Mouse (Mus musculus): ENCODE data around the gene Ache. TPM values are rescaled to one million over a fixed set of nuclear protein-coding genes. Genes with fewer than 3 reads are reported as not detected.

Gene Ache
- total and polyA plus RNA-seq, 2 experiments from 2014 or later: 69.1 to 73.2 TPM

- 0 out of 2 replicates have a peak, but pooled peaks cover 7% of the 10 kb centered on the region for H3K4me1 ChIP-seq (ENCODE audit: insufficient read depth)
- DNase-seq (peak; percentile 96), ATAC-seq (peak; percentile 92)
- H3K4me3 ChIP-seq (ENCODE audit: low read depth, low read length): peak within 1 kb of the TSS; percentile 71
- H3K36me3 ChIP-seq (ENCODE audit: insufficient read depth): no peaks in the 10 kb centered on the region
- TF ChIP-seq CTCF (IDR thresholded peaks at IDR 0.05; ENCODE audit: low read depth): peak; percentile 85
- under 1% methylated on average over 44 of the region's 44 CpGs for WGBS
- no peaks in the 10 kb centered on the region for H3K27me3 ChIP-seq (ENCODE audit: insufficient read depth, low read length)
- peak within 1 kb of the TSS; percentile 85 for H3K4me2 ChIP-seq (ENCODE audit: low read depth)
- no peaks in the 10 kb centered on the region for H3K9me3 ChIP-seq (ENCODE audit: low read length)
- peak within 1 kb of the TSS; percentile 86 for H3K9ac ChIP-seq
- H3K27ac ChIP-seq (ENCODE audit: low read depth, low read length): peak within 1 kb of the TSS; percentile 31
Observed at GRCm38 (mm10) chr5:137333512-137334174, 46.3 kb downstream of the Ache start, which contains the start of gene Slc12a9. Slc12a9 (minus strand) TSS chr5:137333597.

DNA sequence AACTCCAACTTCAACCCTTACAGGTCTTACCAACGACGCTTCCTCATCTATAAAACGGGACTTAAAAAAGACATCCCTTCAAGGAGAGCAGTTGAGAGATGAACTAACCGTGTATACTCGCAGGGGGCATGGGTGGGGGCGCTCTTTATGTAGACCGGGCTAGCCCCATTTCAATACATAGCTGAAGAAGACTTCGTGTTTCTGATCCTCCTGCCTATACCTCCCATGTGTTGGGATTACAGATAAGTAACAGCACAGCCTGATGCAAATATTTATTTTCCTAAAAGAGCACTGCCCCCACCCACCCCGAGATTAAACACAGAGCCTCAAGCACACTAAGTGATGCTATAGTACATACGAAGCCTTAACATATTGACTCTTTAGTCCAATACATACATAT lies 47.0 kb downstream of the Ache start:
- H3K4me3 ChIP-seq (ENCODE audit: low read depth, low read length): no peak overlapping the region
- WGBS: 68% methylated on average over 10 of the region's 10 CpGs
- 0 out of 2 replicates have a peak, but pooled peaks cover 12% of the 10 kb centered on the region for H3K4me1 ChIP-seq (ENCODE audit: insufficient read depth)
- H3K36me3 ChIP-seq (ENCODE audit: insufficient read depth): no peaks in the 10 kb centered on the region
- H3K27me3 ChIP-seq (ENCODE audit: insufficient read depth, low read length): no peaks in the 10 kb centered on the region
- no peak overlapping the region for H3K27ac ChIP-seq (ENCODE audit: low read depth, low read length)
- H3K9me3 ChIP-seq (ENCODE audit: low read length): no peaks in the 10 kb centered on the region
- H3K4me2 ChIP-seq (ENCODE audit: low read depth): no peak overlapping the region
- no peak for TF ChIP-seq CTCF (IDR thresholded peaks at IDR 0.05; ENCODE audit: low read depth)
- ATAC-seq (no peak), DNase-seq (no peak)
- H3K9ac ChIP-seq: no peak overlapping the region

- no peak overlapping the region for H3K27ac ChIP-seq (ENCODE audit: low read depth, low read length)
- 73% methylated on average over 6 of the region's 6 CpGs for WGBS
- DNase-seq (no peak), ATAC-seq (no peak)
- TF ChIP-seq CTCF (IDR thresholded peaks at IDR 0.05; ENCODE audit: low read depth): no peak
- 0 out of 2 replicates have a peak, but pooled peaks cover 17% of the 10 kb centered on the region for H3K4me1 ChIP-seq (ENCODE audit: insufficient read depth)
- H3K4me3 ChIP-seq (ENCODE audit: low read depth, low read length): no peak overlapping the region
- H3K9me3 ChIP-seq (ENCODE audit: low read length): no peaks in the 10 kb centered on the region
- no peaks in the 10 kb centered on the region for H3K36me3 ChIP-seq (ENCODE audit: insufficient read depth)
- H3K4me2 ChIP-seq (ENCODE audit: low read depth): no peak overlapping the region
- H3K27me3 ChIP-seq (ENCODE audit: insufficient read depth, low read length): no peaks in the 10 kb centered on the region
- no peak overlapping the region for H3K9ac ChIP-seq
Observed at GRCm38 (mm10) chr5:137335066-137335465, 47.7 kb downstream of the Ache start.

DNA sequence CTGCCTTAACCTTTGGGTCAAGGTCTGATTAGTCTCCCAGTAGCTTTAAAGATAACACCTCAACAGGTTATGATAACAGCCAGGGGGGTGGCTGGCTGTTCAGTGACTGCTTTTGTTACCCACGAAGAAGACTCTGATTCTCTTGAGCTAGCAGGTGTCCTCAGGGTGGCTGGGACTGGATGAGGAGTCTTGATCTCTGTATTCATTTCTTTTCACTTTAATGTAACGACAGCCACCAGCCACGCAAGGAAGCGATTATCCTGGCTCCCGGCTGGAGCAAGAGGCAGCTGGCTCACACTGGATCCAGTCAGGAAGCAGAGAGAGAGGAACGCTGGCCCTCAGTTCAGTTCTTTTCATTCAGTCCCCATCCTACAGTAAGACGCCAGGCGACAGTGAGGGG lies 49.9 kb downstream of the Ache start:
- Histone ChIP-seq H3K9me3 (ENCODE audit: low read length) (no peaks in the 10 kb centered on the region), H3K27me3 (ENCODE audit: insufficient read depth, low read length) (no peaks in the 10 kb centered on the region), H3K27ac (ENCODE audit: low read depth, low read length) (no peak overlapping the region), H3K4me3 (ENCODE audit: low read depth, low read length) (no peak overlapping the region), H3K4me1 (ENCODE audit: insufficient read depth) (0 out of 2 replicates have a peak, but pooled peaks cover 19% of the 10 kb centered on the region), H3K9ac (no peak overlapping the region), H3K4me2 (ENCODE audit: low read depth) (0 out of 2 replicates have a peak overlapping the region, but pooled peaks have one; percentile 78), H3K36me3 (ENCODE audit: insufficient read depth) (no peaks in the 10 kb centered on the region)
- DNase-seq (no peak), ATAC-seq (no peak)
- TF ChIP-seq CTCF (IDR thresholded peaks at IDR 0.05; ENCODE audit: low read depth): no peak
- 43% methylated on average over 8 of the region's 8 CpGs for WGBS

GRCm38 (mm10) chr5:137338256-137338655 lies 50.9 kb downstream of the Ache start:
- no peaks in the 10 kb centered on the region for H3K36me3 ChIP-seq (ENCODE audit: insufficient read depth)
- ATAC-seq: peak; percentile 88
- H3K9ac ChIP-seq: peak overlapping the region; percentile 56
- under 1% methylated on average over 19 of the region's 19 CpGs for WGBS
- no peaks in the 10 kb centered on the region for H3K27me3 ChIP-seq (ENCODE audit: insufficient read depth, low read length)
- peak; percentile 94 for DNase-seq
- H3K4me1 ChIP-seq (ENCODE audit: insufficient read depth): 0 out of 2 replicates have a peak, but pooled peaks cover 12% of the 10 kb centered on the region
- H3K9me3 ChIP-seq (ENCODE audit: low read length): no peaks in the 10 kb centered on the region
- H3K27ac ChIP-seq (ENCODE audit: low read depth, low read length): peak overlapping the region; percentile 77
- TF ChIP-seq CTCF (IDR thresholded peaks at IDR 0.05; ENCODE audit: low read depth): no peak
- peak overlapping the region; percentile 43 for H3K4me3 ChIP-seq (ENCODE audit: low read depth, low read length)
- H3K4me2 ChIP-seq (ENCODE audit: low read depth): peak overlapping the region; percentile 78

DNA sequence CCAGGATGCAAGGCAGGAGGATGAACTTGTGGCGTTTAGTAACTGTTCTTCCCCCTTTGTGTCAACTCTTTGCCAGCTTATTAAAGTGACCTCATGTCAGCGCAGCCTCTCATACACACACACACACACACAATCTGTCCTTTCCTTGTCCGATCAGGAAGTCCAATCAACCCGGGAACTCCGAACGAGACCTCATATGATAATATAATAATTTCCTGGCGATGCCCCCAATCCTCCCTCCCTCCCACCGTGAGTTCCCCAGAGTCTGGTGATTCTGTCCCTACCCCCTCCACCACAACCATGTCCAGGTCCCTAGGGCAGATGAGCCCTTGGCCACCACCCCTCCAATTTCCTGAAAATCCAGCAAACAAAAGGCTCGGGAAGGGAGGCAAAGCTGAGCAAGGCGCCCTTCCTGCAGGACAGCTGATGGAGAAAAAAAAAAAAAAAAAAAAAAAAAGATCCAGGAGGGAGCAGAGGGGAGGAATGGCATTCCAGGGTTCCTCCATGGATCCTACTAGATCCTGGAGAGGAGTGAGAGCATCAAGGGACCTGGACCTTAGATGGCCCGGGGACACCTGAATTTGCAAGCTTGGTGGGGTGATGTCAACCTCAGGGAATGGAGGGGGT lies 51.5 kb downstream of the Ache start:
- Histone ChIP-seq H3K9ac (peak overlapping the region; percentile 56), H3K27me3 (ENCODE audit: insufficient read depth, low read length) (no peaks in the 10 kb centered on the region), H3K36me3 (ENCODE audit: insufficient read depth) (no peaks in the 10 kb centered on the region), H3K4me2 (ENCODE audit: low read depth) (peak overlapping the region; percentile 78), H3K9me3 (ENCODE audit: low read length) (no peaks in the 10 kb centered on the region), H3K27ac (ENCODE audit: low read depth, low read length) (peak overlapping the region; percentile 77), H3K4me3 (ENCODE audit: low read depth, low read length) (peak overlapping the region; percentile 43), H3K4me1 (ENCODE audit: insufficient read depth) (0 out of 2 replicates have a peak, but pooled peaks cover 12% of the 10 kb centered on the region)
- ATAC-seq (peak; percentile 8), DNase-seq (no peak)
- no peak for TF ChIP-seq CTCF (IDR thresholded peaks at IDR 0.05; ENCODE audit: low read depth)
- WGBS: 4% methylated on average over 11 of the region's 11 CpGs

All from forebrain, postnatal 0 days (tissue).